Mouse (Mus musculus) heart, embryonic 10.5 days (tissue): ENCODE data around the gene Notch2. TPM values are rescaled to one million over a fixed set of nuclear protein-coding genes. Genes with fewer than 3 reads are reported as not detected.

Experiments used
- DNase-seq: peaks from one replicate; pipeline ENCODE4 v3.0.0-alpha.2; 2017; ENCODE audit warnings: low spot score
- H3K27ac ChIP-seq: fragments of 300-500 bp; sonication (generic); 2 replicates; pipeline ENCODE4 v1.5.1; 2016; ENCODE audit warnings: mild to moderate bottlenecking
- H3K27me3 ChIP-seq: fragments of 300-500 bp; sonication (generic); 2 replicates; pipeline ENCODE4 v1.6.1; 2016; ENCODE audit warnings: mild to moderate bottlenecking; ENCODE audit not compliant: poor library complexity, insufficient read depth, severe bottlenecking
- H3K36me3 ChIP-seq: fragments of 300-500 bp; sonication (generic); 2 replicates; pipeline ENCODE4 v1.6.1; 2016; ENCODE audit warnings: mild to moderate bottlenecking, moderate library complexity
- H3K4me1 ChIP-seq: fragments of 300-500 bp; sonication (generic); 2 replicates; pipeline ENCODE4 v1.6.1; 2016; ENCODE audit warnings: mild to moderate bottlenecking
- H3K4me3 ChIP-seq: fragments of 300-500 bp; sonication (generic); 2 replicates; pipeline ENCODE4 v1.5.1; 2016; ENCODE audit warnings: mild to moderate bottlenecking, moderate library complexity
- H3K9me3 ChIP-seq: fragments of 300-500 bp; sonication (generic); 2 replicates; pipeline ENCODE4 v1.6.1; 2016; ENCODE audit warnings: mild to moderate bottlenecking, moderate library complexity
- WGBS: fragments of 180-500 bp; shearing (Covaris S2); methylation state at CpG from one replicate; pipeline ENCODE4 v1.1.7; 2016; 5-methylcytosine and 5-hydroxymethylcytosine counted together
- polyA plus RNA-seq: library from polyadenylated mRNA; unstranded; fragments of >200 nt; fragmentation: Nextera tagmentation; extraction: Ambion mirVana; gene quantifications from 2 replicates; pipeline ENCODE4 v1.2.1, GENCODE M21; 2016

Notch2 gene
- polyA plus RNA-seq, 1 experiment from 2014 or later, result 16.8 TPM

DNA sequence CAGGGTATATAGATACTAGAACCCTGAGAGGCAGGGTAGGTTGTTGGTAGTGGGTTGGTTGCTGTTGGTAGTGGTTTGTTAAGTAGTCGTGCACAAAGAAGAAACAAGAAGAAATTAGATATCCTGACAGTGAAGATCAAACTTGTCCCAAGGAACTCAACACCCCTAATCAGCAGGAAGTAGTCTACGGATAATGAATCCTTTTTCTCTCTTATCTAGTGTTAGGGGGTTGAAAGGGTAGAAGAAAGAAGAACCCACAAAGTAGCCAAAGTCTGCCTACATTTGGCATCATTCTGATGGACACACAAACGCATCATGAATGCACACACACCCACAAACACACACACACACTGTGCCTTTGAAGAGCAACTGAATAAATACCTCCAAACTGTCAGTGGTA, 9.1 kb upstream of the Notch2 start:
- Histone ChIP-seq H3K4me1 (no peaks in the 10 kb centered on the region), H3K27me3 (0 out of 2 replicates have a peak, but pooled peaks cover 5% of the 10 kb centered on the region), H3K27ac (no peak overlapping the region), H3K4me3 (no peak overlapping the region), H3K9me3 (no peaks in the 10 kb centered on the region), H3K36me3 (no peaks in the 10 kb centered on the region)
- 45% methylated on average over 3 of the region's 3 CpGs for WGBS
- DNase-seq, result no peak

GRCm38 (mm10) chr3:98005306-98005705, 8.0 kb upstream of the Notch2 start:
- 0 out of 2 replicates have a peak, but pooled peaks cover 5% of the 10 kb centered on the region for H3K27me3 ChIP-seq
- no peak overlapping the region for H3K4me3 ChIP-seq
- no peaks in the 10 kb centered on the region for H3K4me1 ChIP-seq
- no peaks in the 10 kb centered on the region for H3K9me3 ChIP-seq
- no peaks in the 10 kb centered on the region for H3K36me3 ChIP-seq
- WGBS, result 76% methylated on average over 5 of the region's 5 CpGs
- no peak overlapping the region for H3K27ac ChIP-seq
- DNase-seq, result no peak

GRCm38 (mm10) chr3:98006046-98006691, 7.2 kb upstream of the Notch2 start:
- Histone ChIP-seq H3K36me3 (no peaks in the 10 kb centered on the region), H3K4me3 (no peak overlapping the region), H3K27me3 (peaks cover 9% of the 10 kb centered on the region; the same call in 1 of the 2 replicates), H3K27ac (no peak overlapping the region), H3K9me3 (no peaks in the 10 kb centered on the region), H3K4me1 (no peaks in the 10 kb centered on the region)
- DNase-seq, result no peak
- WGBS, result 89% methylated on average over 8 of the region's 8 CpGs

- Histone ChIP-seq H3K4me3 (no peak overlapping the region), H3K27me3 (peaks cover 9% of the 10 kb centered on the region; the same call in 1 of the 2 replicates), H3K4me1 (no peaks in the 10 kb centered on the region), H3K27ac (no peak overlapping the region), H3K9me3 (no peaks in the 10 kb centered on the region), H3K36me3 (no peaks in the 10 kb centered on the region)
- whole genome bisulfite sequencing, result 83% methylated on average over 5 of the region's 5 CpGs
- no peak for DNase-seq
Observed at GRCm38 (mm10) chr3:98006973-98007372, 6.4 kb upstream of the Notch2 start.

DNA sequence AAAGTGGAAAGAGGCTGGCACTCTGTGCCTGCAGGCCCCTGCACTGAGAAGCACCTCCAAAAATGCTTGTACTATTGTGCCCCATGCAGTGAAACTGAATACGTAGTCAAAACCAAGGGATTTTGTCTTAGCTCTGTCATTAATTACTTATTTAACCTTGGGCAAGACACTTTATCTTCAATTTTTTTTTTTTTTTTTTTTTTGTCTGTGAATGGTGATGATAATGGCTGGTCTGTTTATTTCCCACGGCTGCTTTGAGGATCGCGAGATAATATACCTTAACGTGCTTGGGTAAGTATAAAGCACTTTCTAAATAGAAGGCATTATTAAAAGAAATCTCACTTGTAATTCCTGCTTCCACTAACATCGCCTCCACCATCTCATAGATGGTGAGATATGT, 5.2 kb upstream of the Notch2 start:
- Histone ChIP-seq H3K27ac (no peak overlapping the region), H3K36me3 (no peaks in the 10 kb centered on the region), H3K4me3 (no peak overlapping the region), H3K4me1 (no peaks in the 10 kb centered on the region; the same call in 1 of the 2 replicates), H3K27me3 (peaks cover 9% of the 10 kb centered on the region; the same call in 1 of the 2 replicates), H3K9me3 (no peaks in the 10 kb centered on the region)
- 83% methylated on average over 6 of the region's 6 CpGs for WGBS
- no peak for DNase-seq

DNA sequence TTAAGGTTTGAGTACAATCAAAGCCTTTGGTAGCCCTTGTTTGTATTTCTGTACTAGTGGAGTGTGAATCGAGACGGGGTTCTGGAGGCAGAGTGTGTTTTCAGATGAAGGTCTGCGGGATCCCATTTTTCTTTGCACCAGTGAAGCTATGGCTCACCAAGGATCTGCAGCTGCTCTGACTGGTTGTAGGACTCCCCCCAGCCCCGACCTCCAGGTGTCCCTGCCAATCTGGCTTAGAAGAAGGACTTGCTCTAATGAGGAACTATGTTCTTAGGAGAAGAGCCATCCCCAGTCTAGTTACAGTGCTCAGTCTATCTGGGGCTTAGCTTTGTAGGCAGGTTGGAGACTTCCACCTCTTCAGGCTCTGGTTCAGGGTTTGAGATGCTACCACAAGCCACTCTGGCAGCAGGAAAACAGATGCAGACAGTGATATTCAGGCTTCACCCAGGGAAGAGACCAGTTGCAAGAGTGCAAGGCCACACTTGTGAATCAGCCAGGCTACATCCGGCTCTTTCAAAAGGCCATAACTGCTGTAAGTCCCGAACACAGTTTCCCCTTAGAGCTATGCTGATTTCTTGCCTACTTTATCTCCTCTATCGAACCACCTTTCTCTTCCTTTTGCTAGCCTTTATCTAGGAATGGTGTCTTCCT, 4.0 kb upstream of the Notch2 start:
- 55% methylated on average over 7 of the region's 7 CpGs for WGBS
- no peak for DNase-seq

GRCm38 (mm10) chr3:98013086-98013400, 284 bp upstream of the Notch2 start:
- H3K4me3 ChIP-seq, result peak overlapping the region; percentile 94
- peak overlapping the region; percentile 98 for H3K27ac ChIP-seq
- peaks cover 36% of the 10 kb centered on the region for H3K4me1 ChIP-seq
- no peaks in the 10 kb centered on the region for H3K36me3 ChIP-seq
- peaks cover 4% of the 10 kb centered on the region; the same call in 1 of the 2 replicates for H3K27me3 ChIP-seq
- WGBS, result 1% methylated on average over 18 of the region's 18 CpGs
- DNase-seq, result no peak
- no peaks in the 10 kb centered on the region for H3K9me3 ChIP-seq

More for the DNA sequence above, 4.0 kb upstream of the Notch2 start:
- Histone ChIP-seq H3K4me1 (peaks cover 3% of the 10 kb centered on the region; the same call in 1 of the 2 replicates), H3K27me3 (peaks cover 9% of the 10 kb centered on the region; the same call in 1 of the 2 replicates), H3K27ac (no peak overlapping the region), H3K4me3 (no peak overlapping the region), H3K9me3 (no peaks in the 10 kb centered on the region), H3K36me3 (no peaks in the 10 kb centered on the region)

DNA sequence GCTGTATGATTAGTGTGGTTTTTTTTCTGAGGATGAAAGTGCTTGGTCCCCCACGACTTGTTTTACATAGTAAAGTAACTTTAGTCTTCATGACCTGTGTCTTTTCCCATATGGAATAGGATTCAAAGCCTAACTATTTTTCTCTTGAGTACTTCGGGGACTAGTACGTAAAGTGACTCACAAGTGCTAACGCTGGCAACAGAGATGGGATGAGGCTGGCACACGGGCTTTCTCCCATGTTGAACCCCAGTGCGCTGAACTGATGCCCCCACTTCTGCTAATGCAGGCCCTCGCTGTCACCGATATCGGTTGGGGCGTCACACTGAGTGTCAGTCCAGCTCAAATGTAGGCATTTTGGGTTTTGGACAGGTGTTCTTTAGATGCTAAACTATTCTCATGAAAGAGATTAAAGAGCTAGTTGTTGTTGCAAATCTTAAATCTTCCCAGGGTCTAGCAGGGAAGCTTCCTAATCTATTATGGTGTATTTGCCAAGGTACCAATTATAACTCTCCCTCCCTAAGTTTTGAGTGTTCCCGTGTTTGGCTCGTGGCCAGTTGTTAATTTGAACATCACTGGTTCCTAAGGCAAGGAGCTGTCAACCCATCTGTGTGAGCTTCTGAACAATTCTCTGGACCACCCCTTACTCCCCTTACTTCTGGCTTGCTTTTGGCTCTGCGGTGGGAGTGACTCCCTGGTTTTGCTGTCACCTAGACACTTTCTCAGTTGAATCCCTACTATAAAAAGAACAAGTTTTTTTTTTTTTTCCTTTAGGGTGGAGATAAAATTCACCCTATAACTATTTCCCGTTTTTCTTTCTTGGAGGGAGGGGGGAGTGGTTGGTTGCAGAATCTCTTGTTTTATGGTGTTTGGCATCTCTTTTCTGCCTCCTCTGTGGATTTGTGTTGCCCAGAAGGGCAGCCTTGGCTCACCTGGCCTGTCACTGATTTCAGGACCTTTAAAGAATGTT, 2.2 kb downstream of the Notch2 start:
- H3K36me3 ChIP-seq, result no peaks in the 10 kb centered on the region
- H3K4me3 ChIP-seq, result 0 out of 2 replicates have a peak overlapping the region, but pooled peaks have one; percentile 8
- WGBS, result 75% methylated on average over 14 of the region's 14 CpGs
- peaks cover 4% of the 10 kb centered on the region; the same call in 1 of the 2 replicates for H3K27me3 ChIP-seq
- H3K27ac ChIP-seq, result no peak overlapping the region
- peaks cover 60% of the 10 kb centered on the region for H3K4me1 ChIP-seq
- no peaks in the 10 kb centered on the region for H3K9me3 ChIP-seq
- no peak for DNase-seq

DNA sequence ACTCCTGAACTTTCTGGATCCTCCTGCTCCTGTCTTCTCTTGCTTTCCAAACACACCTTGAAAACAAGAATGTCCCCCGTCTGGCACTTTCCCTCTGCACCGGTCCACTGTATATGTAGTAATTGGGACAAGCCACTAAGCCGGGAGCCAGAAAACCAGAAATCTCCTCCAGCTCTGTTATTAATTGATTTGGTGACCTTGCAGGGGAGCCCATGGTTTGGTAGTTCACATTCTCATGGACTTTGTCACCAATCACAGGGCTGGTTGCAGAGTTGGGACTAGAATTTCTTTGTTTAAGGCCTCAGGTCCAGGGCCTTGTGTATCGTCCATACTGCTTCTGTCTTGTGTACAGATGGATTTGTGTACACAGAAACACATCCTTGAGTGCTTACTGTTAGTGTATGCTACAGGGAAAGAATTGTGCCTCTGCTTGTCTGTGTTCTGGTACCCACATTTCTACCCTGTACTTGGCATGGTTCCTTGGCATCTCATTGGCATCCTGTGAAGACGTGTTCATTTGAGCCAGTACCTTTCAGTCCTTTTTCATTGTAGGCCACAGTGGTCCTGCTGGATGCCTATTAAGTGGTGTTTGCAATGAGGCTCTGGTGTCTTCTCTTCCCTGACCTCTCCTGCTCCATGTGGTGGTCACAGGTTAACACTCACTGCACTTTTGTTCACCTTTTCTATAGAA, 3.7 kb downstream of the Notch2 start:
- no peak for DNase-seq
- no peaks in the 10 kb centered on the region for H3K9me3 ChIP-seq
- 80% methylated on average over 5 of the region's 5 CpGs for WGBS
- no peaks in the 10 kb centered on the region for H3K36me3 ChIP-seq
- H3K4me3 ChIP-seq, result no peak overlapping the region
- H3K27me3 ChIP-seq, result no peaks in the 10 kb centered on the region
- no peak overlapping the region for H3K27ac ChIP-seq
- peaks cover 74% of the 10 kb centered on the region for H3K4me1 ChIP-seq

DNA sequence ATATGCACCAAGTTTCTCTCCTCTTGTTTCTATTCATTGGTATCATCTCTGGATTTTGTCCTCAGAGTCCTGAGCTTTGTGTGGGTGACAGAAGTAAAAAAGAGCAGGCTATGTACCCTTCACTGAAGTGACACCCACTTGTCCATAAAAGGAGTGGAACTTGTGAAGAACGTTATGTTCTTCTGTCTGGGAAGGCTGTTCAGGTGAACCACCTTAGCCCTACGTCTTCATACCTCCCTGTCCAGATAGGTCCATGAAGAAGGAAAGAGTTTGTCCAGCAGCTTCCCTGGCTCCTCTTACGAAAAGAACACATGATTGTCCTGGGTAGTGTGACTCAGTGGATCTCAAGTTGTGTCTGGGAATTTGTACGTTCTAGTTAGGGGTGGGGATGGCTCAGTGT, 4.9 kb downstream of the Notch2 start:
- Histone ChIP-seq H3K36me3 (no peaks in the 10 kb centered on the region), H3K4me3 (no peak overlapping the region), H3K4me1 (peaks cover 74% of the 10 kb centered on the region), H3K9me3 (no peaks in the 10 kb centered on the region), H3K27ac (no peak overlapping the region), H3K27me3 (no peaks in the 10 kb centered on the region)
- no peak for DNase-seq
- WGBS, result 73% methylated on average over 4 of the region's 4 CpGs

GRCm38 (mm10) chr3:98020431-98021229, 7.3 kb downstream of the Notch2 start:
- 79% methylated on average over 9 of the region's 9 CpGs for WGBS

More at GRCm38 (mm10) chr3:98020431-98021229, 7.3 kb downstream of the Notch2 start:
- Histone ChIP-seq H3K27me3 (no peaks in the 10 kb centered on the region), H3K4me3 (no peak overlapping the region), H3K4me1 (peaks cover 75% of the 10 kb centered on the region), H3K9me3 (no peaks in the 10 kb centered on the region), H3K36me3 (no peaks in the 10 kb centered on the region), H3K27ac (no peak overlapping the region)
- DNase-seq, result no peak
